Mouse (Mus musculus) lung, embryonic 16.5 days (tissue): ENCODE results near the gene Krtdap. TPM values are rescaled to one million over a fixed set of nuclear protein-coding genes. Genes with fewer than 3 reads are reported as not detected.
"Not testable (repeated sequence)": the region's sequence is repeated elsewhere in the genome, so short reads cannot be mapped to it uniquely, and the experiment has no call there.

Experiments used
- ATAC-seq: fragments of 200-750 bp; cut with Nextera tagmentation; 2 replicates; pipeline ENCODE4 v1.8.0; 2017; ENCODE audit warnings: low read depth, mild to moderate bottlenecking, moderate library complexity
- H3K27ac ChIP-seq: fragments of 300-500 bp; sonication (generic); 2 replicates; pipeline ENCODE4 v1.5.1; 2014; ENCODE audit warnings: mild to moderate bottlenecking, control low read depth, low read length
- H3K27me3 ChIP-seq: fragments of 300-500 bp; sonication (generic); 2 replicates; pipeline ENCODE4 v1.6.1; 2014; ENCODE audit warnings: low read depth, low read length, mixed read lengths; ENCODE audit not compliant: control insufficient read depth, insufficient read depth
- H3K36me3 ChIP-seq: fragments of 300-500 bp; sonication (generic); 2 replicates; pipeline ENCODE4 v1.6.1; 2014; ENCODE audit warnings: low read length; ENCODE audit not compliant: control insufficient read depth, insufficient read depth
- H3K4me1 ChIP-seq: fragments of 300-500 bp; sonication (generic); replicated peaks from 2 replicates; pipeline ENCODE4 v1.6.1; 2014; ENCODE audit warnings: low read length, mixed read lengths; ENCODE audit not compliant: control insufficient read depth, insufficient read depth
- H3K4me2 ChIP-seq: fragments of 300-500 bp; sonication (generic); 2 replicates; pipeline ENCODE4 v1.6.1; 2014; ENCODE audit warnings: low read depth, low read length, control low read depth
- H3K4me3 ChIP-seq: fragments of 300-500 bp; sonication (generic); 2 replicates; pipeline ENCODE4 v1.5.1; 2014; ENCODE audit warnings: mild to moderate bottlenecking, low read length, control low read depth
- H3K9ac ChIP-seq: fragments of 300-500 bp; sonication (generic); 2 replicates; pipeline ENCODE4 v1.6.1; 2014; ENCODE audit warnings: low read length, control low read depth
- H3K9me3 ChIP-seq: fragments of 300-500 bp; sonication (generic); 2 replicates; pipeline ENCODE4 v1.6.1; 2016; ENCODE audit warnings: low read length; ENCODE audit not compliant: control insufficient read depth
- WGBS: fragments of 180-500 bp; shearing (Covaris S2); extraction: QIAGEN DNeasy Blood & Tissue Kit; methylation state at CpG from one replicate; pipeline ENCODE4 v1.1.7; 2014; 5-methylcytosine and 5-hydroxymethylcytosine counted together
- polyA plus RNA-seq: library from polyadenylated mRNA; unstranded; fragments of >200 nt; fragmentation: Nextera tagmentation; extraction: Ambion mirVana; gene quantifications from 2 replicates; pipeline ENCODE4 v1.2.1, GENCODE M21; 2015

Krtdap gene
- 3.7 and 18.1 TPM in 2 replicates for polyA plus RNA-seq

DNA sequence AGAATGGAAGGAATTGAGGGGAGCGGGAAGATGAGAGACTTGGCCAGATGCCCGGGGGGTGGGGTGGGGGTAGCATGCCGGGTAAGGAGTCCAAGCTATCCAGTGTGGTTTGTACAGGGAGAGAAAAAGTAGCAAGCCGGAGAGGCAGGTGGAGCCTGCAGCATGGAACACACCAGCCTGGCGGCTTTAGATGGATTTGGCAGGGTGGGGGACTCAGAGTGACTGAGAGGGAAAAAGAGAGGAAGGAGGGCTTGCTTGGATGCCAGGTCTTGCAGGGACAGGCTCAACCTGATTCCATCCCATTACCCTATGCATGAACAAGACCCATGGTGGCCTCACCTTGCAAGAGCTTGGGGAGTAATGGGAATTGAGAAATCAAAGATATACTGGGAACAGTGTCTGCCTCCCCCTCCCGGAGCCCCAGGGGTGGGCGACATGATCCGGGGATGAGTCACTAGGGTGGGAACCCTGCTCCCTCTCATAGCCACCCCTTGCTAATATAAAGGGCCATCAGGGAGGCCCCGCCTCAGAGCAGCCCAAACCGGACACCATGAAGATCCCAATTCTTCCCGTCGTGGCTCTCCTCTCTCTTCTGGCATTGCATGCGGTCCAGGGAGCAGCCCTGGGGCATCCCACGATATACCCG lies at the start of gene Krtdap:
Krtdap (plus strand) TSS at position 520 of the 646 bp plus-strand sequence.
- no peaks in the 10 kb centered on the region for H3K36me3 ChIP-seq
- H3K27ac ChIP-seq = no peak within 1 kb of the TSS
- H3K9me3 ChIP-seq = no peaks in the 10 kb centered on the region
- no peaks in the 10 kb centered on the region for H3K27me3 ChIP-seq
- H3K4me1 ChIP-seq = no peaks in the 10 kb centered on the region; the same call in 1 of the 2 replicates
- 39% methylated on average over 15 of the region's 15 CpGs for WGBS
- ATAC-seq = no peak
- no peak within 1 kb of the TSS for H3K4me3 ChIP-seq
- H3K9ac ChIP-seq = no peak within 1 kb of the TSS
- H3K4me2 ChIP-seq = no peak within 1 kb of the TSS

DNA sequence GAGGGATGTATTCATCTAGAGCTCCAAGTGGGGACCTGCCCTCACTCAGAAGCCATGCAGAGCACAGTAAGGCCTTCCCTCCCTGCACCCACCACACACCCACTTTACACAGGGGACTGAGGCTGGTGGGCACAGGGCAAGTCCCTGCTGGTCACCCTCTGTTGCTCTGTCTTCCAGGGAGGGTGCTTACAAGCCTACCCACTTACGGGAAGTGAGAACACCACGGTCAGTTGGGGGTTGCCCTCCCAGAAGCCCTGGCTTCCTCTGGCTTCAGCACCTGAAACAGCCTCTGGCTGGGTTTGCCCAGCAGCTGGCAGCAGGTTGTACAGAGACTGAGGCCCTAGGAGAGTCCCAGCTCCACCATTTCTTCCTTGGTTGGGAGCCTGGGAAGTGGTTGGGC lies 45.1 kb upstream of the Krtdap start:
- not testable (repeated sequence) for H3K9me3 ChIP-seq, H3K4me3 ChIP-seq, H3K36me3 ChIP-seq, H3K4me2 ChIP-seq, H3K9ac ChIP-seq, ATAC-seq, H3K4me1 ChIP-seq, H3K27me3 ChIP-seq, H3K27ac ChIP-seq
- WGBS = 93% methylated on average over 2 of the region's 2 CpGs

DNA sequence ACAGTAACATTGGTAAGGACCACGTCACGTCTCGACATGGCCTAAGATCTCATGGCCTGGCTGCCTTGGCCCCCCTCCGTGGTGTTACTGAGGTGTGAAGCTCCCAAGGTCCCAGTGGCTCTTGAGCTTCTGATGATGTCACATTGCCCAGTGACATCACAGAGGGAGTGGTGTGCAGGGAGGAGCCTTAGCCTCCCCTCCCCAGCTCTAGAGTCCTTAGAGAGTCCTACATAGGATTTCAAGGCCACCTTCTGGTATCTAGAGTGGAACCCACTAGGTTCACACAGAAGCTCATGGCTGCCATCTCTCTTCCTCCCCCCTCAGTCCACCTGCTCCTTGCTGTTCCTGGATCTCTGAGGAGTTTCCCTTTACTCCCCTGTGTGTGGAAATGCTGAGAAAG lies 44.1 kb upstream of the Krtdap start, which contains the start of gene Gapdhs:
Gapdhs (minus strand) TSS at position 65 of the 400 bp plus-strand sequence.
- WGBS = no CpG with 5 or more reads among the region's 4 CpGs
- not testable (repeated sequence) for H3K4me2 ChIP-seq, H3K4me1 ChIP-seq, H3K36me3 ChIP-seq, H3K4me3 ChIP-seq, H3K27me3 ChIP-seq, H3K9me3 ChIP-seq, H3K9ac ChIP-seq
- ATAC-seq = peak; percentile 23; the same call in 1 of the 2 replicates
- H3K27ac ChIP-seq = peak within 1 kb of the TSS; percentile 55; the same call in 1 of the 2 replicates

DNA sequence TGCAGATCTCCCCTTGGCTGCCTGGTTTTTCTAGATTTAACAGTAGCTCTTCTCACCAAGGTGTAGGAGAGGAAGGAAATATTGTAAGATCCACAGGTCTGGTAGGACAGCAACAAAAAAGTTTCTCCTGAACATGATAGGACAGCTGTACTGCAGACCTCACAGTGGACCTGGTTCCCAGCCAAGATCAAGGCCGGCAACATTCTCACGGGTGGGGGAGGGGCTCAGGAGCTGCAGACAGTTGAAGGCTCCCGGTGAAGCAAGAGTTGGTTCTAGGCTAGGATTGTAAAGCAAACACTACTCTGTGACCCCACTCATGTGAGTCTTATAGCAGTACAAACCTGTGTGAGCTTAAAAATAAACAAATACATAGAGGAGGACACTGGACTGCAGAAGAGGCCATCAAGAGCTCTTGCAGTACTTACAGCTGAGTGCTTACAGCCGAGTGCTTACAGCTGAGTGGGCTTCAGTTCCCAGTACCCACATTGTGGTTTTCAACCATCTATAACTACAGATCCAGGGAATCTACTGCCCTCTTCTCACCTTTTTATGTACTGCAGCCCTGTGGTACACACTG lies 43.6 kb upstream of the Krtdap start:
- no peak overlapping the region for H3K4me2 ChIP-seq
- 0 out of 2 replicates have a peak, but pooled peaks cover 2% of the 10 kb centered on the region for H3K36me3 ChIP-seq
- H3K4me3 ChIP-seq = no peak overlapping the region
- 0 out of 2 replicates have a peak, but pooled peaks cover 2% of the 10 kb centered on the region for H3K9me3 ChIP-seq
- no peak overlapping the region for H3K9ac ChIP-seq
- peak overlapping the region; percentile 55; the same call in 1 of the 2 replicates for H3K27ac ChIP-seq
- ATAC-seq = peak; percentile 81
- H3K27me3 ChIP-seq = no peaks in the 10 kb centered on the region
- 15% methylated on average over 4 of the region's 4 CpGs for WGBS
- 0 out of 2 replicates have a peak, but pooled peaks cover 4% of the 10 kb centered on the region for H3K4me1 ChIP-seq

DNA sequence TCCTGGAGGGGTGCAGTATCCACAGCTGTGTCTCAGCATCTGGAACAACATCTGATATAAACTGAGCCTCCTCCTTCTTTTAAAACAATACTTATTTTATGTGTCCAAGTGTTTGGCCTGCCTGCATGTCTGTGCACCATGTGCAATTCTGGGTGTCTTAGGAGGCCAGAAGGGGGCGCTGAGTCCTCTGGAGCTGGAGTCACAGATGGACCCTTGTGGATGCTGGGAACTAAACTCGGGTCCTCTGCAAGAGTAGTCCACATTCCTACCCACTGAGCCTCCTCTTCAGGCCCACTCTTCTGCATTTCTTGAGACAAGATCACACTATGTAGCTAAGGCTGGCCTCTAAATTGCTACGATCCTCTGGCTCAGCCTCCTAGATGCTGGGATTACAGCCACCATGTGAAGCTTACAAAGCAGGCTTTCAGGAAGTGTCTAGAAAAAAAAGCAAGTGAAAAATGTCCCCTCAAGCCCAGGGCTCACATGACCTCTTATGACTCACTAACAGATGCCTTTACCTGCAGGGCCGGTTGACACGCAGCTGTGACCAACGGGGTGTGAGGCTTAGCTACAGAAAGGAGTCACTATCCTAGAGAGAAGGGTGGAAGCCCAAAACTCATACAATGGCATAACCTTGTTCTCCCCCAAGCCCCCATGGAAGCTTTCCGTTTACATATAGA lies 40.0 kb upstream of the Krtdap start:
- H3K4me1 ChIP-seq = 0 out of 2 replicates have a peak, but pooled peaks cover 4% of the 10 kb centered on the region
- no peak overlapping the region for H3K9ac ChIP-seq
- no peak for ATAC-seq
- WGBS = 81% methylated on average over 7 of the region's 7 CpGs
- no peaks in the 10 kb centered on the region for H3K9me3 ChIP-seq
- no peaks in the 10 kb centered on the region for H3K27me3 ChIP-seq
- H3K4me3 ChIP-seq = no peak overlapping the region
- H3K27ac ChIP-seq = no peak overlapping the region
- no peak overlapping the region for H3K4me2 ChIP-seq
- no peaks in the 10 kb centered on the region for H3K36me3 ChIP-seq

DNA sequence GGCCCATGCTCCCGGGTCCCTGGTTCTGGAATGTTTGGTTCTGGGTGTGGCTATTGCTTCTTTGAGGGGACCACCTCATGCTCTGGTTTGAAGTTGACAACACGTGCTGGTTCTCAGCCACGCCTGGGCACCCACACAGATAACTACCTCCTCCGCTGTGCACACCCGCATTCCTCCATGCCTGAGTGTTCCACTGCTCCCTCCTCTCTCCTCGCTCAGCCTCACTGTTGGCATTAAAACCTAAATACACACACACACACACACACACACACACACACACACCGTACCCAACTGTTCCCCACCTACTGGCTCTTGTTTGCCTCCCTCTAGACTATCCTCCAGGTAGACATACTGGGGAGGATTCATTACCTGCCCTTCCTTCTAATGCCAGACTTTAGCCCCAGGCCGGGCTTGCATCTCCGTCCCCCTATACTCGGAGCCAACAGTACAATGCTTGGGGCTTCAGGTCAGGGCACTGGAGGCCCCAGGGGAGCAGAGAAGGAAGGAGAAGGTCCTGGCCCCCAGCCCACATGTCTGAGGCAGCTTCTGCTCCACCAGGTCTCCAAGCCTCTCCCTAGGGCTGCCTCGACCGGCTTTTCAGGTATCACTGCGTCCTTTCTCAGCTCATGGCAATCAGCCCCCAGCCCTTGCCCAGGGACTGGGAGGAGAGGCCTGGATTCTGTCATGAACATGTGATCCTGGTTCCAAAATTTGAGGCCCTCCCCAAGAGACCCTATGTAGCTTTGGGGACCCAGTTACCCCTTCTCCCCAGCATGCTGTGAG lies 37.7 kb upstream of the Krtdap start:
- Histone ChIP-seq H3K9me3 (peaks cover 4% of the 10 kb centered on the region), H3K4me2 (no peak overlapping the region), H3K9ac (no peak overlapping the region), H3K4me1 (no peaks in the 10 kb centered on the region), H3K27ac (no peak overlapping the region), H3K27me3 (no peaks in the 10 kb centered on the region), H3K36me3 (peaks cover 4% of the 10 kb centered on the region), H3K4me3 (no peak overlapping the region)
- peak; percentile 64 for ATAC-seq
- WGBS = 70% methylated on average over 13 of the region's 13 CpGs

DNA sequence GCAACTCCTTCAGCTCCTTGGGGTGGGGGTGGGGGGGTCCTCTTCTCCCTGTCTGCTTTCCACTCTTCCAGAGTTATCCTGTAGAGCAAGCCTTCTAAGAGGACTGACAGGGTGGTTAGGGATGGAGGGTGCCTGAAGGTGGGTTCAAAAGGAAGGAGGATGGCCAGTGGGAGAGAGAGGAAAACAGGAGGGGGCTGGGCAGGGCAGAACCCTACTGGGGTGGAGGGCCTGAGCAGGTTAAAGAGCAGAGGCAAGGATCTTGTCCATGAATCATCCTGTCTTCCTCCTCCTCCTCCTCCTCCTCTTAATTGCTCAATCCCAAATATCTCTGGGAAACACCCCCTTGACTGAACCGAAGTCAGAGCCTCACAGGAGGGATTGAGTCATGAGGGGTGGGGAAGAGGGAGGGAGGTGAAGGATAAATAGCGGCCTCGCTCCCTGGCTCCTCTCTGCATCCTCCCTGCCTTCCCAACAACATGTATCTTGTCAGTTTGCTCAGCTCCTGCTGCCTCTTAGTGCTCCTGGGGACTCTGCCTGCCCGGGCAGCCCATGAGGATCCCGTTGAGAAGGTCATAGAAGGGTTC lies 36.5 kb upstream of the Krtdap start, which contains the start of gene Sbsn:
Sbsn (plus strand) TSS at position 386 of the 584 bp plus-strand sequence.
- 32% methylated on average over 5 of the region's 5 CpGs for WGBS
- Histone ChIP-seq H3K9ac (no peak within 1 kb of the TSS), H3K4me2 (no peak within 1 kb of the TSS), H3K27me3 (no peaks in the 10 kb centered on the region), H3K9me3 (peaks cover 5% of the 10 kb centered on the region), H3K27ac (no peak within 1 kb of the TSS), H3K4me1 (no peaks in the 10 kb centered on the region), H3K4me3 (no peak within 1 kb of the TSS), H3K36me3 (peaks cover 4% of the 10 kb centered on the region)
- no peak for ATAC-seq

DNA sequence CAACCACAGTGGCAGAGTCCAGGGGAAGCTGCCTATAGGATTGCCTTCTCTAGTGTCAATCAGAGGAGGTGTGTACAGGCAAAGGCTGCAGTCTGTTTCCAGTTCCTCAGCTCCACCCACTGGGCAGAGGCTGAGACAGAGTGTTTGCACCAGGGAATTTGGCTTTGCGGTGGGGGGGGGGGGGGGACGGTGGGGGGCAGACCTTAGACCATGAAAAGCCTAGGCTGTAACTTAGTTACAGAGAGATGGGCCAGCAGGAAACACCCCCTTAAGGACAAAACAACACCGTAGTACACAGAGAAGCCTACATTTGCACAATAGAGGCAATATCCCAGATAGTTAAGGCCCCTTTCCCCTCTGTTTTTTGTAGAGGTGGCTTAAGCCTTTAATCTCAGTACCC lies 30.7 kb upstream of the Krtdap start:
- H3K27me3 ChIP-seq = no peaks in the 10 kb centered on the region
- no peak for ATAC-seq
- H3K36me3 ChIP-seq = peaks cover 4% of the 10 kb centered on the region
- no peak overlapping the region for H3K4me2 ChIP-seq
- H3K4me3 ChIP-seq = no peak overlapping the region
- no peak overlapping the region for H3K27ac ChIP-seq
- peaks cover 2% of the 10 kb centered on the region; the same call in 1 of the 2 replicates for H3K4me1 ChIP-seq
- WGBS = 84% methylated on average over 2 of the region's 3 CpGs
- H3K9ac ChIP-seq = no peak overlapping the region
- peaks cover 5% of the 10 kb centered on the region for H3K9me3 ChIP-seq
